Mouse (Mus musculus): ENCODE data around the gene Abca1.

DNA sequence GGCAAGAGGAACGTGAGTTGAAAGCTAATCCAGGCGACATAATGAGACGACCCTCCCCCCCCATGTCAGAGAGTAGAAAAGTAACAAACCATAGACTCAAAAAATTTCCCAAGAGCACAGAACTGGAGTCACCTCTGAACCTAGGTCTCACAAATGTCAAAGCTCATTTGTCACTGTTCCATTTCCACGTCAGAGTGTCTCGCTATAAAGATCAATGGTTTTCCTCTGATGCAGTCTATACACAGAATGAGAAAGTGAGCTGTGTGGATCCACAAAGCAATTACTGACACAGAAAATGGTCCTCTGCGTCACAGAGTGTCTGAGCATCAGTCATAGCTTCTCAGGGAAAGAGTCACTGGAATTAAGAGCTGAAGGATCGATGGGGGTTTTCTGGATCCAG is 44.8 kb upstream of the Abca1 start:
- no peak for TF ChIP-seq ZMIZ1 (IDR thresholded peaks at IDR 0.05; ENCODE audit: low read depth, low read length)
- TF ChIP-seq HCFC1 (IDR thresholded peaks at IDR 0.05; ENCODE audit: low read depth, low read length), result no peak
- TF ChIP-seq USF1 (IDR thresholded peaks at IDR 0.05; ENCODE audit: low read depth, low read length), result no peak
- no peak for TF ChIP-seq CHD2 (IDR thresholded peaks at IDR 0.05; ENCODE audit: low read length)
- no peak for TF ChIP-seq CTCF (IDR thresholded peaks at IDR 0.05 in 2 of 3, conservative IDR thresholded peaks at IDR 0.05 in 1 of 3; ENCODE audit: control insufficient read depth in 1 of 3, insufficient read depth in 1 of 3, low read depth in 2 of 3, low read length in 3 of 3, poor library complexity in 1 of 3, severe bottlenecking in 1 of 3)

Data from MEL (cell line).